Mouse (Mus musculus) liver, embryonic 14 days (tissue): Measurements from ENCODE around the gene Gadd45b. TPM values are rescaled to one million over a fixed set of nuclear protein-coding genes. Genes with fewer than 3 reads are reported as not detected.

Experiments
- polyA plus RNA-seq: library from polyadenylated mRNA; depleted of rRNA; stranded (reverse); fragments of >200 nt; gene quantifications from 2 replicates; pipeline ENCODE4 v1.2.3, GENCODE M21; 2012; rRNA removed

Gene Gadd45b
- polyA plus RNA-seq: 2.1 and 2.2 TPM in 2 replicates

DNA sequence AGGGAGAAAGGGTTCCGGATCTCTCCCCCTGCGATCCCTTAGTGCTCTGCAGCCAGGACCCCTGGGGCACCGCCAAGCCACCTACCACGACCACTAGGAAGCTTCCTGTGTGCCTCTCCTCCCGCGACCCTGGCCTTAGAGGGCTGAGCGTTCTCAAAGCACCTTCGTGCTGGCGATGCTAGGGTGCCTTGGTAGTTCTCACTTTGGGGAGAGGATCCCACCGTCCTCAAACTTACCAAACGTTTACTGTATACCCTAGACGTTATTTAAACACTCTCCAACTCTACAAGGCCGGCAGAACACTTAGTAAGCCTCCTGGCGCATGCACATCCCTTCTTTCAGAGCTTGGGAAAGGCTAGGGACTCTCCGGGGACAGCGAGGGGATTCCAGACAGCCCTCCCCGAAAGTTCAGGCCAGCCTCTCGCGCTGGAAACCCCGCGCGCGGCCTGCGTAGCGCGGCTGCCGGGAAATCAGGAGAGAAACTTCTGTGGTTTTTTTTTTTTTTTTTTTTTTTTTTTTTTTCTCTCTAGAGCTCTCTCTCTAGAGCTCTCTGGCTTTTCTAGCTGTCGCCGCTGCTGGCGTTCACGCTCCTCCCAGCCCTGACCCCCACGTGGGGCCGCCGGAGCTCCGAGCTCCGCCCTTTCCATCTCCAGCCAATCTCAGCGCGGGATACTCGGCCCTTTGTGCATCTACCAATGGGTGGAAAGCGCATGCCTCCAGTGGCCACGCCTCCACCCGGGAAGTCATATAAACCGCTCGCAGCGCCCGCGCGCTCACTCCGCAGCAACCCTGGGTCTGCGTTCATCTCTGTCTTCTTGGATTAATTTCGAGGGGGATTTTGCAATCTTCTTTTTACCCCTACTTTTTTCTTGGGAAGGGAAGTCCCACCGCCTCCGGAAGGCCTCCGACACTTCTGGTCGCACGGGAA lies at the start of gene Gadd45b:
Gadd45b (plus strand) TSS at position 775 of the 928 bp plus-strand sequence.

DNA sequence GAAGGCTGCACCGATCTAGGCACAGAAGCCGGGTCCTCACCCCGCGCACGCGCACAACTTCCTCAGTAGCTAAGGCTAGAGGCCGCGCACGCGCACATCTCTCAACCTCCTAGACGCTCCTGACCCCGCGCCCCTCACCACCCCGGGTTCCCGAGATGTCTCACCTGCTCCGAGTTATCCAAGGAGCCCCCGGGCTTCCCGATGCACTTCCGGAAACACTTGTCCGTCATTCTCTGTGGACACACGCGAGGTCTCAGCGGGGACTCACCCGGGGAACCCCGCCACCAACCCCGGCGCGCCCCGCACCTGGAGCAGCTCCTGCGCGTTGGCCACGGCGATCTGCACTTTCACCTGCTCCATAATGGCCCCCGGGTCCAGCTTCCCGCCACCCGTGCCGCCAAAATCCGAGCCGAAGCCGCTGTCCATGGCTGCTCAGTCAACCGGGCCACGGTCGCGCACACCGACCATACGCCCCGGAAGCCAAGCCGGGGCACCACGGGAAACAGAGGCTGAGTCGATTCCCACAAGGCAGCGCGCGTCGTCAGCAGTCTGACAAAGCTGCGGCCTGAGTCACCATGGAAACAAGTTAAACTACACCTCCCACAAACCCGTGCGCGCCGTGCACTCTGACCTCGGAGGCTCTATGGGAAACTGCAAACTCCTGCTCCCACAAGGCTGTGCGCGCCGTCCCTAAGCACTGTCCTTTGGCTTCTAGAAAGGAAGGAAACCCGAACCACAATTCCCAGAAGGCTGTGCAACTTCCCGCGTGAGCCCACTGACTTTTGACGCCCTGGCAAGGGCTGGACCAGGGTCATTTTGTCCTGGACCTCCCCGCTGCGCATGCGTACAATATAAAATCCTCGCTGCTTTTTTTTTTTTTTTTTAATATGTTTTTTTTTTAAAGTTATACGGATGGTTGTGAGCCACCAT lies 29.3 kb upstream of the Gadd45b start, which contains the start of gene Timm13:
Timm13 (minus strand) TSS at position 652 of the 930 bp plus-strand sequence.

DNA sequence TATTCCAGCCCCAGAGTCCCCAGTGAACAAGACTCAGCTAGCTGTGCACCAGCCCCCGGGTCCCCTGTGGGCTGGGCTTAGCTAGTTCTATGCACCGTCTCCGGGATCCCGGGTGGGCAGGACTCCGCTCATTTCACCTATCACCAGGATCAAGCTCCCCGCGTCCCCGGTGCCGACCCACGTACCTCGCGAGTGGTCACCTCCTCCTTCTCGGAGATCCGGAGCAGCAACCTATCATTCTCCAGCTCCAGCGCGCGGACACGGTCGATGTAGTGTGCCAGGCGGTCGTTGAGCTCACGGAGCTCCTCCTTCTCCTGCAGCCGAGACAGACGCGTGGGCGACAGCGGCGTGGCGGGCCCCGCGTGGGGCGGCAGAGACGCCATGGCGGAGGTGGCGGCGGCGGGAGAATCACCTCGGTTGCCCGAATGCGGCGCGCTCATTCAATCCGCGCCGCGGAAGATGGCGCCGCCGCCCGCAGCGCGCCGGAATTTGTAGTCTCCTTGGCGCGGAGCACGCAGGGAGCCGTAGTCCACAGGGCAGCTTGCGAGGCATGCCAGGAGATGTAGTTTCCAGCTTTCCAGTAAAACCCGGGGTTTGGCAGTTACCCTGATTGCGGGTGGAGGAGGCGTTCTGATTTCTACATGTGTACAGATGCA lies 12.0 kb upstream of the Gadd45b start, which contains the start of gene Lmnb2:
Lmnb2 (minus strand) TSS at position 467 of the 656 bp plus-strand sequence.

Other genes starting within 250 kb of the Gadd45b start
- 11.6 and 12.9 TPM in 2 replicates for gene Mob3a, start 228.1 kb upstream of the Gadd45b start, polyA plus RNA-seq
- gene Izumo4, start 227.9 kb upstream of the Gadd45b start, polyA plus RNA-seq: 8.7 and 9.9 TPM in 2 replicates
- gene Ap3d1, start 187.8 kb upstream of the Gadd45b start, polyA plus RNA-seq: 22.8 and 25.7 TPM in 2 replicates
- gene Dot1l, start 174.9 kb upstream of the Gadd45b start, polyA plus RNA-seq: 6.3 and 11.7 TPM in 2 replicates
- gene Sf3a2, start 131.9 kb upstream of the Gadd45b start, polyA plus RNA-seq: 36.9 and 42.4 TPM in 2 replicates
- gene Plekhj1, start 131.4 kb upstream of the Gadd45b start, polyA plus RNA-seq: 44.3 and 48.4 TPM in 2 replicates
- gene Amh, start 124.8 kb upstream of the Gadd45b start, polyA plus RNA-seq: 0.31 and 0.32 TPM in 2 replicates
- 0.03 and 0.50 TPM in 2 replicates for gene Jsrp1, start 116.6 kb upstream of the Gadd45b start, polyA plus RNA-seq
- gene Oaz1, start 103.4 kb upstream of the Gadd45b start, polyA plus RNA-seq: 574 and 704 TPM in 2 replicates
- gene Lingo3, start 86.0 kb upstream of the Gadd45b start, polyA plus RNA-seq: not detected in 2 replicates
- gene Lsm7, start 74.9 kb upstream of the Gadd45b start, polyA plus RNA-seq: 222 and 233 TPM in 2 replicates
- gene Sppl2b, start 74.8 kb upstream of the Gadd45b start, polyA plus RNA-seq: 58.7 and 66.2 TPM in 2 replicates
- gene Tmprss9, start 58.2 kb upstream of the Gadd45b start, polyA plus RNA-seq: 0.02 and 0.05 TPM in 2 replicates
- 99.7 and 111 TPM in 2 replicates for gene Timm13, start 29.1 kb upstream of the Gadd45b start, polyA plus RNA-seq
- 11.5 and 11.8 TPM in 2 replicates for gene Lmnb2, start 11.8 kb upstream of the Gadd45b start, polyA plus RNA-seq
- gene Gng7, start 84.9 kb downstream of the Gadd45b start, polyA plus RNA-seq: 0.25 and 0.29 TPM in 2 replicates
- 0.01 TPM in 1 of 2 replicates, not detected in the other for gene Diras1, start 95.6 kb downstream of the Gadd45b start, polyA plus RNA-seq
- 3.4 and 3.8 TPM in 2 replicates for gene Slc39a3, start 107.4 kb downstream of the Gadd45b start, polyA plus RNA-seq
- 33.9 and 37.4 TPM in 2 replicates for gene Sgta, start 130.1 kb downstream of the Gadd45b start, polyA plus RNA-seq
- 20.2 and 21.2 TPM in 2 replicates for gene Thop1, start 140.0 kb downstream of the Gadd45b start, polyA plus RNA-seq
- gene Creb3l3, start 168.8 kb downstream of the Gadd45b start, polyA plus RNA-seq: 10.0 and 12.8 TPM in 2 replicates
- 48.6 and 59.6 TPM in 2 replicates for gene Map2k2, start 175.8 kb downstream of the Gadd45b start, polyA plus RNA-seq
- 13.8 and 16.4 TPM in 2 replicates for gene Zbtb7a, start 205.1 kb downstream of the Gadd45b start, polyA plus RNA-seq
- gene Pias4, start 237.8 kb downstream of the Gadd45b start, polyA plus RNA-seq: 9.9 and 11.4 TPM in 2 replicates
- gene Eef2, start 246.6 kb downstream of the Gadd45b start, polyA plus RNA-seq: 555 and 587 TPM in 2 replicates